Mouse (Mus musculus): ENCODE results near the gene Slc38a9. TPM values are rescaled to one million over a fixed set of nuclear protein-coding genes. Genes with fewer than 3 reads are reported as not detected.

Gene Slc38a9
- 12.3 and 12.5 TPM in 2 replicates for polyA plus RNA-seq (2016; fragmentation: Nextera tagmentation; extraction: Ambion mirVana)

DNA sequence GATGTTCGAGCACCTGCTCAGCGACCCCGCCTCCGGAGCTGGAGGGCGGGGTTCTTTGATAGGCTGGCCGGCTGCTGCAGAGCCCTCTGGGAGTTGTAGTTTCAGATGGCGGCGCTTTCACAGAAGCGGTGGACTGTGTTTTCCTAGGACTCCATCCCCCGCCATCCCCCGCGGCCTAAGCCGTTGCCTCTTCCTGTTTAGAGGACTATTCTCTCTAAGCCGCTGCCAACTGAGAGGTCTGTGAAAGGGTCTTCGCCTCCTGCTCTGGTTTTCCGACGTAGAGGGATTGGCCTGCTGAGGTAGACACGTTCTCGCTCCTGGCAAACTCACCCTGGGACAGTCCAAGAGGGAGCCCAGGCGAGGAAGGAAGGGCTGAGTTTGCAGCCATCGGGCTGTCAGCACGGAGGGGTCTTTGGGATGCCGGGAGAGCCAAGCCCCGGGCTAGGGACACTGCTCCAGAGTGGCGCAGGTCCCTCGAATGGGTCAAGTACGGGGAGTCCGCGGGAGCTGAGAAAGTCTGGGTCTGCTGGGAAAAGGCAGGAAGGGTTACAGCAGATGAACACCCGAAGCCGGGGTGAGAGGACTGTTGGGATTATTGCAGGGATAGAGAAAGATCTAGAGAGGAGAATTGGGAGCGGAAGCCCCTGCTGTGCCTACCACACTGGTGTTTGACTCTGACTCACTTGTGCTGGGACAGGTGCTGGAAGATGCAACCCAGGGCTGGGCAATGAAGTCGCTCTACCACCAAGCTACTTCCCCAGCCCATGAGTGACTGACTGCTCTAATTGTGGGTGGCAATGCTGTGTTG lies at the start of gene Slc38a9:
Gene Slc38a9 (plus strand): TSS at position 178 of the 808 bp plus-strand sequence.
- WGBS = under 1% methylated on average over 33 of the region's 33 CpGs
- Histone ChIP-seq H3K9me3 (no peaks in the 10 kb centered on the region), H3K27ac (peak within 1 kb of the TSS; percentile 82), H3K4me1 (peaks cover 15% of the 10 kb centered on the region), H3K4me3 (peak within 1 kb of the TSS; percentile 84), H3K27me3 (ENCODE audit: poor library complexity, severe bottlenecking) (no peaks in the 10 kb centered on the region), H3K36me3 (replicated peaks) (no peaks in the 10 kb centered on the region)
- peak; percentile 93 for DNase-seq (ENCODE audit: extremely low spot score, low spot score)

DNA sequence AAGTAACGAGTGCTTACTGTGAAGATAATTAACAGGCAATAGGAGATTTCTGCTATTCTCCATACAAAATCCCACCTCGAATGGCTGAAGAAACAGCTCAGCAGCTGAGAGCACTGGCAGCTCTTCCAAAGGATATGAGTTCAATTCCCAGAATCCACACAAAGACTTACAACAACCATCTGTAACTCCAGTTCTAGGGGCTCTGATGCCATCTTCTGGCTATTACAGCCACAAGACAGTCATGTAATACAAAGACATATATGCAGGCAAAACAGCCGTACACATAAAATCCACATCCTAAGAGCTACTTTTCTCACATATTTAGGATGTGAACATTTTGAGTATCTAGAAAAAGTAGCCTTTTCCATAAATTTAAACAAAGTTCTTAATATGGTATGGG lies 39.0 kb upstream of the Slc38a9 start:
- H3K36me3 ChIP-seq (replicated peaks) = no peaks in the 10 kb centered on the region
- no peak for DNase-seq (ENCODE audit: extremely low spot score, low spot score)
- H3K9me3 ChIP-seq = no peaks in the 10 kb centered on the region
- no peaks in the 10 kb centered on the region for H3K27me3 ChIP-seq (ENCODE audit: poor library complexity, severe bottlenecking)
- no peaks in the 10 kb centered on the region for H3K4me1 ChIP-seq
- no peak overlapping the region for H3K4me3 ChIP-seq
- H3K27ac ChIP-seq = no peak overlapping the region
- 79% methylated on average over 3 of the region's 3 CpGs for WGBS

DNA sequence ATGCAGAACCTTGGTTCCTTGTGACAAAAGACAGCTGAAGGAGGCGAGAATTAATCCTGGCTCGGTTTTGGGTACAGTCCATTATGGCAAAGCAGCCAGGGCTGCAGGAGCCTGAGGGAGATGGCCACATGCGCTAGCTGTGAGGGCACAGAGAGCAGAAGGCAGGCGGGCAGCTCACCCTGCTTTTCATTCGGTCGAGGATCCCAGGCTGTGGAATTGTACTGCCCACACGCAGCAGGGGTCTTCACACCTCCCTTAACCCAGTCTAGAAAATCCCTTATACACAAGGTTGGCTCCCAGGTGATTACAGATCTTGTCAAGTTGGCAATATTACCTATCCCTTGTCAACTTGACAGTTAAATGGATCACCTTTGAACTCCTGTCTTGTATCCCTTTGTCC lies 36.9 kb upstream of the Slc38a9 start:
- WGBS = 71% methylated on average over 7 of the region's 7 CpGs
- no peak for DNase-seq (ENCODE audit: extremely low spot score, low spot score)
- Histone ChIP-seq H3K9me3 (no peaks in the 10 kb centered on the region), H3K27ac (no peak overlapping the region), H3K36me3 (replicated peaks) (no peaks in the 10 kb centered on the region), H3K4me3 (no peak overlapping the region), H3K4me1 (no peaks in the 10 kb centered on the region), H3K27me3 (ENCODE audit: poor library complexity, severe bottlenecking) (no peaks in the 10 kb centered on the region)

DNA sequence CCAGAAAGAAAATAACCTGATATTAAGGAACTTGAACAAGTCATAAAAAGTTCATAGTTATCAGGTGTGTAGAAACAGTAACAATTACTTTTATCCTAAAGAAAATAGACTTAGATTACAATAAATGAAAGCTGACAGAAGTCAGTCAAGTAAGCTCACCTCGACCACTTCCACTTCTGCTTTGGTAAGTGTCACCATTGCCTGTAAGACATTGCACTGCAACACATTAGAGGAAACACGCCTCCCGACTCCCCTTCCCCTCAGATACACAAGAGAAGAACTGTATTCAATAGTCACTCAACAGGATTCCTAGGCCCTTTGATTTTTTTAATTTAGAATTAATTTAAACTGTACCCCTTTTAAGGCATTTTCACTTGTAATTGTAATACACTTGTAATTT lies 35.9 kb upstream of the Slc38a9 start:
- no peaks in the 10 kb centered on the region for H3K4me1 ChIP-seq
- H3K9me3 ChIP-seq = no peaks in the 10 kb centered on the region
- no peak overlapping the region for H3K27ac ChIP-seq
- DNase-seq (ENCODE audit: extremely low spot score, low spot score) = no peak
- WGBS = 77% methylated on average over 3 of the region's 3 CpGs
- no peaks in the 10 kb centered on the region for H3K27me3 ChIP-seq (ENCODE audit: poor library complexity, severe bottlenecking)
- no peak overlapping the region for H3K4me3 ChIP-seq
- no peaks in the 10 kb centered on the region for H3K36me3 ChIP-seq (replicated peaks)

DNA sequence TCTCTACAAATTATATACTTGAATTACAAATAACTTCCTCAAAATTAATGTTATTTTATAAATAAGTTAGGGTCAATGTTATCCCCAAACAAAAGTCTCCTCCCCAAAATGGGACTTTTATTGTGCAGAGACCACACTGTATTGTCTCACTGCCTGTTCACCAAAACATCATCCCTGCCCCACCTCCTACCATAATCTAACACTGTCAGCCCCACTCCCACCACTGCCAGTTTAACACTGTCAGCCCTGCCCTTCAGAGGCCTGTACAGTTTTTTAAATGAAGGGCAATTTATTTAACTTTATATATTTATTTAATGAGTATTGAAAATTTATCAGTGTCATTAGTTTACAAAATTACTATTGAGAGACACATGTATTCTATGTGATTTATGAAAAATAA lies 35.0 kb upstream of the Slc38a9 start:
- H3K4me3 ChIP-seq = no peak overlapping the region
- H3K27ac ChIP-seq = no peak overlapping the region
- H3K4me1 ChIP-seq = no peaks in the 10 kb centered on the region
- no peaks in the 10 kb centered on the region for H3K27me3 ChIP-seq (ENCODE audit: poor library complexity, severe bottlenecking)
- H3K9me3 ChIP-seq = no peaks in the 10 kb centered on the region
- DNase-seq (ENCODE audit: extremely low spot score, low spot score) = no peak
- no peaks in the 10 kb centered on the region for H3K36me3 ChIP-seq (replicated peaks)

DNA sequence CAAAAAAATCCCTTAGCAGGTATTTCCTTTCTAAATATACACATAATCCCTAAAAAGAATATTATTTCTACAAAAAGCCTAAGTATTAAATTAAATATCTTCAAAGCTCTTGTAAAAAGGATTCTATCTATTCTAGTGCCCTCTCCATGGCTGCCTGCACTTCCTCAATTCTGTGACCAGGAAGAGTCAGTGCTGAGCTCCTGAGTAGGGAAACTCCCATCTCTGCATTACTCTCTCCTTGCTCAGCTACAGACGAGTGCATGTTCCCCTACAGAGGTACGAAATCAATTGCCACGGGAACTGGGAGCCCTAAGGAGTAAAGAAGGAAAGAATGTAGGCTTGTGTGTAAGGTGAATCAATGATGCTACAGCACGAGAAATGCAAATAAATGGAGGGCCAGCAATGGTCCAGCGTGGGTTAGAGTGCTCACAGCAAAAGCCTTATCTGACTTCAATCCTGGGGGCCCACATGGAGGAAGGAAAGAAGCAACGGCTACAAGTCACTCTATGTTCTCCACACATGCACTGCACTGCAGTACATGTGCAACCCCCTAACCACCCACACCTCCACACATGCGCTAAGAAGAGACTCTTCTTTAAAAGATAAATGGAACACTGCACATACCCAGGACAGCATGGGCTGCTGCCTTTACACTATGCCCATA lies 25.2 kb upstream of the Slc38a9 start:
- Histone ChIP-seq H3K27me3 (ENCODE audit: poor library complexity, severe bottlenecking) (no peaks in the 10 kb centered on the region), H3K36me3 (replicated peaks) (no peaks in the 10 kb centered on the region), H3K4me1 (no peaks in the 10 kb centered on the region), H3K4me3 (no peak overlapping the region), H3K9me3 (no peaks in the 10 kb centered on the region), H3K27ac (no peak overlapping the region)
- DNase-seq (ENCODE audit: extremely low spot score, low spot score) = no peak
- 70% methylated on average over 7 of the region's 7 CpGs for WGBS

DNA sequence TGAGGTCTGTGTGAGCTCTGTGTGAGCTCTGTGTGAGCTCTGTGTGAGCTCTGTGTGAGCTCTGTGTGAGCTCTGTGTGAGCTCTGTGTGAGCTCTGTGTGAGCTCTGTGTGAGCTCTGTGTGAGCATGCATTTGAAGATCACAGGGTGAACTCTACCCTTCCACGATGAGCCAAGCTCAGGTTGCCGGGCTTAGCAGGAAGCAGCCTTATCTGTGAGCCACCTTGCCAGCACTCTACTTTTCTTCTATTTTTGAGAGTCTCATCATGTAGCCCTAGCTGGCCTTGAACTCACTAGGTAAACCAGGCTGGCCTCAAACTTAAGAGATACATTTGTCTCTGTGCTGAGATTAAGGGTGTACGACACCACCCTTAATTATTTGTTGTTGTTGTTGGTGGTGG lies 24.1 kb upstream of the Slc38a9 start:
- Histone ChIP-seq H3K4me3 (no peak overlapping the region), H3K4me1 (no peaks in the 10 kb centered on the region), H3K27me3 (ENCODE audit: poor library complexity, severe bottlenecking) (no peaks in the 10 kb centered on the region), H3K9me3 (no peaks in the 10 kb centered on the region), H3K27ac (no peak overlapping the region), H3K36me3 (replicated peaks) (no peaks in the 10 kb centered on the region)
- WGBS = 54% methylated on average over 3 of the region's 3 CpGs
- no peak for DNase-seq (ENCODE audit: extremely low spot score, low spot score)

DNA sequence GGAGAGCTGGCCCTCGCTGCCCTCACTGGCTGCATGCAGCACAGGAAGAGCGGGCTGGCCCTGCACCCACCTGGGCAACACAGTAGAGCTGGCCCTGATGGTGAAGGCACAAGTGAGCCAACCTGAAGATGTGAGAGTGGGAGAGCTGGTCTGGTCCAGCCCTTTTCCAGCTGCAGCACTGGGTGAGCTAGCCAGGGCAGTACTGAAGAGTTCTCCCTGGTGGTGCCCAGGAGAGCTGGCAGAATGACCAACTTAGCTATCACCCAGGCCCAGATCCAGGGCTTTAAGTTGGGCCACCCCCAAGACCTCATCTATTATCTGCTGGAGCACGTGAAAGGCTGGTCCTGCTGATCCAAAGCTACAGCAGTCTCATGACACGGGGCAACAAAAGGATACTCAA lies 21.4 kb upstream of the Slc38a9 start:
- Histone ChIP-seq H3K36me3 (replicated peaks) (no peaks in the 10 kb centered on the region), H3K4me3 (no peak overlapping the region), H3K4me1 (no peaks in the 10 kb centered on the region), H3K27ac (no peak overlapping the region), H3K9me3 (no peaks in the 10 kb centered on the region), H3K27me3 (ENCODE audit: poor library complexity, severe bottlenecking) (no peaks in the 10 kb centered on the region)
- no peak for DNase-seq (ENCODE audit: extremely low spot score, low spot score)
- 61% methylated on average over 4 of the region's 4 CpGs for WGBS

DNA sequence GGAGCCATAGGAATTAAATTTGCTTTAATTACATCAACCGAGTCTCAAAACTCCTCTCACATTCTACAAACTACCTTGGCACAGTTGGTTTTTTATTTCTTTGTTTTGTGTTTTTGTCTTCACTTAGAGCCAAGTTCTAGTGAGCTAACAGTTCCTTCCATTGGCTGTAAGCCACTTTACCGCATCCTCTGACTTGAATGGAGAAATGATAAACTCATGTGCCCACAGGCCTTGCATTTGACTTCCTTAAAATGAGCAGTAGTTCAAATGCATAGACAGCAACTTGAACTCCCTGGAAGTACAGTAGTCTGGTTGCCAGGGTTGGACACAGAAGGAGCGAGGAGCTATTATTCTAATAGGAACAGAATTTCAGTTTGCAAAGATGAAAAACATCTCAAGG lies 17.7 kb upstream of the Slc38a9 start:
- Histone ChIP-seq H3K9me3 (no peaks in the 10 kb centered on the region), H3K27me3 (ENCODE audit: poor library complexity, severe bottlenecking) (no peaks in the 10 kb centered on the region), H3K4me3 (no peak overlapping the region), H3K4me1 (no peaks in the 10 kb centered on the region), H3K36me3 (replicated peaks) (no peaks in the 10 kb centered on the region), H3K27ac (no peak overlapping the region)
- WGBS = 92% methylated on average over 3 of the region's 3 CpGs
- no peak for DNase-seq (ENCODE audit: extremely low spot score, low spot score)

DNA sequence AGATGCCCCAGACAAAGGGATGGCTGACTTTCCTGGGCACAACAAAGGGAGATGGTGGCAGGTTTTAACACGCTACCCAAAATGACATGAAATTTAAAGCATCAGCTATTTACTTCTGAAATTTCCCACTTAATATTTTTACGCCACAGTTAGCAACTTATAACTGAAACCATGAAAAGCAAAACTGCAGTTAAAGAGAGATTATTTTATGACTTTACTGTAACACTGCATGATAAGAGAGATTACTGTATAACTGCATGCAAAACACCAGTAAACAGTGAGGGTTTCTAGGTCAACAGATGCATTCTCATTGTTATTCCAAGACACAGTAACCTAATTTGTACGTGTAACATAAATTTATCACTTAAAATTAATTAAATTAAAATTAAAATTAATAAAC lies 15.6 kb upstream of the Slc38a9 start:
- Histone ChIP-seq H3K36me3 (replicated peaks) (no peaks in the 10 kb centered on the region), H3K4me3 (no peak overlapping the region), H3K27ac (no peak overlapping the region), H3K9me3 (no peaks in the 10 kb centered on the region), H3K4me1 (no peaks in the 10 kb centered on the region), H3K27me3 (ENCODE audit: poor library complexity, severe bottlenecking) (no peaks in the 10 kb centered on the region)
- no peak for DNase-seq (ENCODE audit: extremely low spot score, low spot score)
- 86% methylated on average over 3 of the region's 3 CpGs for WGBS

DNA sequence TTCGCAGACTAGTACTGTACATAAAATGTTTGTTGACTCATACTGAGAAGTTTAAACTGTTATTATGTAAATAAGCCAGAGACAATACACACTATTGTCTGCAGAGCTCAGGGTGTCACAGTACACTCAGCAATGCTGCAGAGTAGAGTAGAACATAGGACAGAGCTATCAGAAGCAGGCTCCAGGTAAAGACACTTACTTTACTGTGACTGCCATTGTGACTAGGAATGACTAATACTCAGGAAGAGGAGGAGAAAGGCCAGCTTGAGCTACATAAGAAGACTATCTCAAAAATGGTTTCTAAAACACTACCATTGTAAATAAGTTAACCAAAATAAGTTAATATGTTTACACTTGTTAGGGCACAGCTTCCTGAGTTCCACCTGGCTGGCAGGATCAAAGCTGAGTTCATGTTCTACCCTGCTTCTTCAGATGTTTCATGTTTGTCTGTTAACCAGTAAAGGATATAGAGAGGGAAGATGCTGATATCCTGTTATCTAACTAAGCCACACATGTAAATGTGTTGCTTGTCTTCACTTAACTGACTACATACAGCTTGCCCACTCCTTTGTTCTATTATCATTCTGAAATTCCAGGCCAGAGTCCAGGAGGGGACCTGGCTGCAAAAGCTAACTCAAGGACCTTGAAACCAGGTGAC lies 14.9 kb upstream of the Slc38a9 start:
- DNase-seq (ENCODE audit: extremely low spot score, low spot score) = no peak
- Histone ChIP-seq H3K36me3 (replicated peaks) (no peaks in the 10 kb centered on the region), H3K4me3 (no peak overlapping the region), H3K27me3 (ENCODE audit: poor library complexity, severe bottlenecking) (no peaks in the 10 kb centered on the region), H3K9me3 (no peaks in the 10 kb centered on the region), H3K27ac (no peak overlapping the region), H3K4me1 (no peaks in the 10 kb centered on the region)
- WGBS = 90% methylated on average over 1 of the region's 1 CpGs

DNA sequence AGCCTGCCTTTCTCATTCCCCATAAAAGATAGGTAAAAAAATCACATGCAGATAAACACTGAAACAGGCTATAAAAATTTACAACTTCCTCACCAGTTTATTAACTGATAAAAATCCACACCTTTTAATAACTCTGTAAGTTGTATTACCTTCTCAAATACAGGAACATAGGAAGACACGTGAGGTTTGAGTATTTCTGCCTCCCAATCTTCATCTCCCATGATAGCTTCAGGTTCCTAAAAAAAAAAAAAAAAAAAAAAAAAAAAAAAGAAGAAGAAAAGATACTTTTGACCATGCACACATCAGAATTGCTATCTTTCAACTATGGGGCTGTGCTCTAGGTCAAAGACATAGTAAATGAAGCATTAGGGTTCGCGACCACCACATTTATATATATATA lies 9.4 kb upstream of the Slc38a9 start:
- H3K4me1 ChIP-seq = no peaks in the 10 kb centered on the region
- no peak overlapping the region for H3K27ac ChIP-seq
- peaks cover 14% of the 10 kb centered on the region for H3K9me3 ChIP-seq
- no peak overlapping the region for H3K4me3 ChIP-seq
- peaks cover 6% of the 10 kb centered on the region; the same call in 1 of the 2 replicates for H3K36me3 ChIP-seq (replicated peaks)
- WGBS = 90% methylated on average over 3 of the region's 3 CpGs
- no peak for DNase-seq (ENCODE audit: extremely low spot score, low spot score)
- H3K27me3 ChIP-seq (ENCODE audit: poor library complexity, severe bottlenecking) = no peaks in the 10 kb centered on the region

DNA sequence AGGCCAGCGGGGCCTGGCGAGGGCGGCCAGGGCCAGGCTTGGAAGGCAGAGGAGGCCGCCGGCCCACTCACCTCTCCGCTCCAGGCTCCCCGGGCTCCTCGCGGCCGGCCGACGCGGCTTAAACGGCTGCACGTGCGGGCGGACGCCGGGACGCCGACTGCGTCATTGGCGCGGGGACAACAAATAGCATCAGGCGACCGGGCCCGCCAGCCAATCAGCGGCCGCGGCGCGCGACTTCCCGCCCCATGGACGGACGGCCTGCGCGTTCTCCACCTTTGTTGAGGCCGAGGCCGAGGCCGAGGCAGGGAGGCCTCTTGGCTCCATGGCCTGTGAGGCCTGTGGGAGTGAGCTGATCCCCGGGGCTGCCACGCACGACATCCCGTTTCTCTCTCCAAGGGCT lies 8.3 kb upstream of the Slc38a9 start, which contains the start of gene Ddx4:
Gene Ddx4 (minus strand): TSS at position 271 of the 400 bp plus-strand sequence.
- WGBS = 73% methylated on average over 45 of the region's 45 CpGs
- Histone ChIP-seq H3K4me3 (no peak within 1 kb of the TSS; the same call in 1 of the 2 replicates), H3K27me3 (ENCODE audit: poor library complexity, severe bottlenecking) (no peaks in the 10 kb centered on the region), H3K27ac (no peak within 1 kb of the TSS), H3K36me3 (replicated peaks) (peaks cover 6% of the 10 kb centered on the region; the same call in 1 of the 2 replicates), H3K9me3 (peaks cover 14% of the 10 kb centered on the region), H3K4me1 (no peaks in the 10 kb centered on the region)
- DNase-seq (ENCODE audit: extremely low spot score, low spot score) = no peak
